Mouse (Mus musculus): ENCODE measurements at regions not wholly inside any gene's neighbourhood (a gene's known extent, or its start where the extent isn't known, plus 50 kb on each side); places are given as distances from the start of the nearest gene placed in this dataset.

DNA sequence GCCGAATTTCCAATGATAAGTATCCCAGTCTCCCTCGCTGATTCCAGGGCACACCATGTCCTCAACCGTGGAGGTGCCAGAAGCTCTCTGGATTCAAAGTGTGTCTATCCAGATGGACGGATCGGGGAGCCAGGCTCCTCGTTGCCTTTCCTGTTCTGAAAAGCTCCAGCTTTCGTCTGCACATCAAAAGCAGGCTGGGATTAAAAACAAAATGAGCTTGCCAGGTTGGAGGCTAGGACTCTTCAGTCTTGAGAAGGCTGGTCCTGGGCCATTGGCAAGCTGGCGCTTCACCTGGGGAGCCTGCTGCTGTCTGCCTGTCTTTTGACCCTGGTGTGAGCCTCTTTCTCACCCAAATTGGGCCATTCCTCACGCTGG lies 56.9 kb upstream of the Ubl3 start:
- Histone ChIP-seq H3K4me2 (replicated peaks) (no peak overlapping the region), H3K4me1 (replicated peaks) (peaks cover 4% of the 10 kb centered on the region; the same call in 1 of the 2 replicates), H3K9ac (no peak overlapping the region), H3K9me3 (no peaks in the 10 kb centered on the region), H3K36me3 (no peaks in the 10 kb centered on the region), H3K4me3 (replicated peaks) (no peak overlapping the region), H3K27ac (no peak overlapping the region), H3K27me3 (replicated peaks) (no peaks in the 10 kb centered on the region)
- no peak for ATAC-seq
- 70% methylated on average over 9 of the region's 9 CpGs for WGBS

DNA sequence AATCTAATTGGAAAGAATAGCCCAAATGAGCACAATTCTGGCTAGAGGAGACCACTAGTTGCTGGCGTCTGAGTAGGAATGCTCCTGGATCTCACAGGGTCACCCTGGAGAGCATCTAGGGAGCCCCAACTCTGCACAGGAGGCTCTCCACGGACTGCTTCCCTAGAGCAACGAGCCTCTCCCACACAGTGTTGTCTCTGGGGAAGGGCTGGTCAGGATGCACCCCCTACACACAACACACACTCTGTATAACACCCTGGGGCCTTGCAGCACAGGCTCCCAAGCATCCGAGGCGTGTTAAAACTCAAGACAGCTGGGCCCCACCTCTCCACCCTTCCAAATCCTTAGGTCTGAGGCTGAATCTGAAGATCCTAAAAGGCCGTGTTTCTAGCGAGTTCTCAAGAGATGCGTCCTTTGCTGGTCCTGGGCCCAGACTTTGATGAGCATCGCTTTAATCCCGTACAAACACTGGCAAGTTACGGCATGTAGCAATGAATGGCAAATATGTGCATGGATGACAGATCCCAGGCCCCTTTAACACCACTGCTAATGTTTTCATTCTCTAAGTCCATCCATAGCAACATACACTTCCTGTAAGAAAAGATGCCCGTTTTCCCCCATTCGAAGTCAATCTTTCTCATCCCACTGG lies 56.4 kb upstream of the Ubl3 start:
- no peak overlapping the region for H3K9ac ChIP-seq
- H3K9me3 ChIP-seq, result no peaks in the 10 kb centered on the region
- ATAC-seq, result no peak
- peaks cover 4% of the 10 kb centered on the region; the same call in 1 of the 2 replicates for H3K4me1 ChIP-seq (replicated peaks)
- H3K27me3 ChIP-seq (replicated peaks), result no peaks in the 10 kb centered on the region
- 70% methylated on average over 13 of the region's 13 CpGs for WGBS
- H3K4me3 ChIP-seq (replicated peaks), result no peak overlapping the region
- no peak overlapping the region for H3K27ac ChIP-seq
- H3K36me3 ChIP-seq, result no peaks in the 10 kb centered on the region
- no peak overlapping the region for H3K4me2 ChIP-seq (replicated peaks)

DNA sequence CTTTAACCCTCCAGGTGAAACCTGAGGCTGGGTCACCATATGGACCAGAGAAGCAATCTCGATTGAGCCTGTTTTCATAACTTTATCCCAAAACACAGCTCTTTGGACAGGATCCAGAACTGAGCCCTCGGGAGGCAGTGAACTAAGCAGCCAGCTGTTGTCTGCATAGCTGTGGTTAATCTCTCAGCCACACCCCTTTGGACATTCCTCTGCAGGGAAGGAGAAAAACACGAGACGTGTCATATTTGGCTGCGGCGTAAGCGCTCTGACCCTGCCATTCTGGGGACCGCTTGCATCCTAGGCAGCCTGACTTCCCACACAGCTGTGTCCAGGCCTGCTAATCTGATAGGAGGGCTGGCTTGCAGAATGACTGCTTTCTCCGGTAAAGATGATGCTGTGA lies 55.6 kb upstream of the Ubl3 start:
- ATAC-seq, result peak; percentile 84
- H3K27me3 ChIP-seq (replicated peaks), result no peaks in the 10 kb centered on the region
- H3K9me3 ChIP-seq, result no peaks in the 10 kb centered on the region
- no peak overlapping the region for H3K9ac ChIP-seq
- no peak overlapping the region for H3K4me2 ChIP-seq (replicated peaks)
- WGBS, result 31% methylated on average over 9 of the region's 9 CpGs
- H3K36me3 ChIP-seq, result no peaks in the 10 kb centered on the region
- peaks cover 4% of the 10 kb centered on the region; the same call in 1 of the 2 replicates for H3K4me1 ChIP-seq (replicated peaks)
- H3K27ac ChIP-seq, result no peak overlapping the region
- no peak overlapping the region for H3K4me3 ChIP-seq (replicated peaks)

DNA sequence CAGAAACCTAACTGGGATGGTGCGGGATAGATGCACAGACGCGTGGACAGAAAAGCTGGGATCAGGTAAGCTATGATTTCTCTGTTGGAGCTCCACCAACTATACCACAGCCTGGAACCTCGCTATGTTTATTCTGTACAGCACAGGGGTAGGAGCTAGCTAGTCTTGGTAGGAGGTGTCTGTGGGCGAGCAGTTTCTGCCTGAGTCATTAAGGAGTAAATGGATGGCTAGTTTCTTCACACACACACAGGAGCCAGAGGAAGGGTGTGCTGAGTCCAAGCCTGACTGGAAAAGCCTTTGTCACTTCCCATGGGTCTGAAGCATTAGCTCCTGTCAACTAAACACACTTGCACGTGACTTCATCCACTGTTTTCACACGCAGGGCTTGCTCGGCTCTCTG lies 53.1 kb upstream of the Ubl3 start:
- ATAC-seq, result no peak

More for the DNA sequence above, 53.1 kb upstream of the Ubl3 start:
- no peaks in the 10 kb centered on the region for H3K36me3 ChIP-seq
- H3K27ac ChIP-seq, result no peak overlapping the region
- WGBS, result 88% methylated on average over 8 of the region's 8 CpGs
- no peak overlapping the region for H3K4me2 ChIP-seq (replicated peaks)
- no peak overlapping the region for H3K9ac ChIP-seq
- no peak overlapping the region for H3K4me3 ChIP-seq (replicated peaks)
- peaks cover 4% of the 10 kb centered on the region; the same call in 1 of the 2 replicates for H3K4me1 ChIP-seq (replicated peaks)
- H3K27me3 ChIP-seq (replicated peaks), result no peaks in the 10 kb centered on the region
- H3K9me3 ChIP-seq, result no peaks in the 10 kb centered on the region

All from intestine, embryonic 15.5 days (tissue).